Mouse (Mus musculus) stomach, embryonic 14.5 days (tissue): ENCODE data around the gene Atp13a1. TPM values are rescaled to one million over a fixed set of nuclear protein-coding genes. Genes with fewer than 3 reads are reported as not detected.
A peak's percentile ranks its signal among the peaks of the same experiment; 100 is the strongest.

ENCODE experiments used
- ATAC-seq: fragments of 200-750 bp; cut with Nextera tagmentation; 2 replicates; pipeline ENCODE4 v1.8.0; 2017; ENCODE audit warnings: low read depth, moderate TSS enrichment; ENCODE audit not compliant: insufficient number of reproducible peaks, insufficient read depth, low FRiP score
- H3K27ac ChIP-seq: fragments of 300-500 bp; sonication (generic); 2 replicates; pipeline ENCODE4 v1.5.1; 2014; ENCODE audit warnings: mild to moderate bottlenecking, low read length, moderate library complexity, mixed read lengths
- H3K27me3 ChIP-seq: fragments of 300-500 bp; sonication (generic); 2 replicates; pipeline ENCODE4 v1.6.1; 2014; ENCODE audit warnings: low read length, control low read depth, mixed read lengths; ENCODE audit not compliant: control insufficient read depth, insufficient read depth
- H3K36me3 ChIP-seq: fragments of 300-500 bp; sonication (generic); 2 replicates; pipeline ENCODE4 v1.6.1; 2014; ENCODE audit warnings: mild to moderate bottlenecking, control low read depth, low read length, moderate library complexity, mixed read lengths; ENCODE audit not compliant: control insufficient read depth, insufficient read depth
- H3K4me1 ChIP-seq: fragments of 300-500 bp; sonication (generic); 2 replicates; pipeline ENCODE4 v1.6.1; 2014; ENCODE audit warnings: low read length, control low read depth, mixed read lengths; ENCODE audit not compliant: control insufficient read depth, insufficient read depth
- H3K4me2 ChIP-seq: fragments of 300-500 bp; sonication (generic); replicated peaks from 2 replicates; pipeline ENCODE4 v1.6.1; 2014; ENCODE audit warnings: low read depth, low read length, control low read depth
- H3K4me3 ChIP-seq: fragments of 300-500 bp; sonication (generic); 2 replicates; pipeline ENCODE4 v1.5.1; 2014; ENCODE audit warnings: low read depth, low read length, control low read depth
- H3K9ac ChIP-seq: fragments of 300-500 bp; sonication (generic); replicated peaks from 2 replicates; pipeline ENCODE4 v1.6.1; 2014; ENCODE audit warnings: low read depth, mild to moderate bottlenecking, control low read depth, low read length, moderate library complexity, mixed read lengths
- H3K9me3 ChIP-seq: fragments of 300-500 bp; sonication (generic); 2 replicates; pipeline ENCODE4 v1.6.1; 2016; ENCODE audit warnings: low read depth, low read length, control low read depth; ENCODE audit not compliant: control insufficient read depth
- WGBS: fragments of 180-500 bp; shearing (Covaris S2); extraction: QIAGEN DNeasy Blood & Tissue Kit; methylation state at CpG from one replicate; pipeline ENCODE4 v1.1.7; 2014; 5-methylcytosine and 5-hydroxymethylcytosine counted together
- polyA plus RNA-seq: library from polyadenylated mRNA; unstranded; fragments of >200 nt; fragmentation: Nextera tagmentation; extraction: Ambion mirVana; gene quantifications from 2 replicates; pipeline ENCODE4 v1.2.1, GENCODE M21; 2014

The Atp13a1 gene
- polyA plus RNA-seq, 1 experiment from 2014 or later = 45.7 TPM

DNA sequence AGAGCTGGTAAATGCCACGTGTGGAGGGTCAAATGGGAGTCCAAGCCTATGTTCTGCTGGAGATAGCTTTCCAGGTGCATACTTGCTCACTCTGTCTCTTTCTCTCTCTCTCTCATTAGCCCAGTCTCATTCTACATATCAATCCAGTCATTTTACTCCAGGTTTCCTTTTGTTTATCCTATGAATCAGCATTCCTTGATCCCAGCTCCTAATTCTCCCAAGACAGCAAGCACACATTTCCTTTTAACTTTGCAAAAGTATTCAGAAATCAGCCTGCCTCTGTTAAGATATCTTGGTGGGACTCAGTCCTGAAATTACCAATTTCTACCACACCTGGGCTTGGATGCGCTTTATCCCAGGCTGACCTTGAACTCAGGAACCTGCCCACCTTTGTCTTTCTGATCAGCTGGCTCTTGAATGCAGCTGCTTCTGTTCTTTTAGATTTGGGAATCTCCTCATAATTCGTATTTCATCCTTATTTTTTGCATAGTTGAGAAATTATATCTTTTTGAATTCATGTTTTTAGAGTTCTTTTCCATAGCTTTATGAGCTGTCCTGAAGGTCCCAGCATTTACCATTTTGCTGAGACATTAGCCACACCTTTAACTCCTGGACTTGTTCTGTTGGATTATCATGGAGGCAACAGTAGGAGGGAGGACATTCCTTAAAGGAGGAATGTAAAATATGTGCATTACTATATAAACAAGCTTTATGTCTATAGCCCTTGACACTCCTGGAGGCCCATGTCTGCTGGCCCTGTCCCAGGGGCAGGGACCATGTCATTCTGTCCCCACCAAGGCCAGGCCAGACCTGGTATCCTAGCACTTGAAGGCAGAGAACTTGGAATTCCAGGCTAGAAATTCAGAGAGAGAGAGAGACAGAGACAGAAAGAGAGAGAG lies 56.5 kb downstream of the Atp13a1 start:
- Histone ChIP-seq H3K27me3 (no peaks in the 10 kb centered on the region), H3K36me3 (no peaks in the 10 kb centered on the region), H3K9ac (no peak overlapping the region), H3K4me3 (no peak overlapping the region), H3K4me1 (no peaks in the 10 kb centered on the region), H3K4me2 (no peak overlapping the region), H3K27ac (no peak overlapping the region), H3K9me3 (no peaks in the 10 kb centered on the region)
- ATAC-seq = no peak
- 57% methylated on average over 3 of the region's 3 CpGs for whole genome bisulfite sequencing

DNA sequence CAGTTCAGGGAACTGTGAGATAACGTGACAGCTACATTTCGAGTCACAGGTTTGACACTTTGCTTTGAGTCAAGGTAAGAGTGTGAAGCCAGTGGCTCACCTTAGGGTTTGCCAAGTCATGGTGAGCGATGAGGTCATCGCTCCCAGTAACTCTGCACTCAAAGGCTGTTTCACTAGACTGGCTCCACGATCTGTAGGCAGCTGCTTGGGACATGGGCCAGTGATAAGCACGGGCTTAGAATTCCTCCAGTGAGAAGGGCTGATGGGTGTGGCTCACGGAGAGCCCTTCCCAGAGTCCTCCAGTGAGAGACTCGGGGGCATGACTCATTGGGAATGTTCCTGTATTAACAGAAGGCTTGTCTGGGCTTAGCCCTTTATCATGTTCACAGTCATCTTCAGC lies 58.0 kb downstream of the Atp13a1 start:
- no peaks in the 10 kb centered on the region for H3K36me3 ChIP-seq
- WGBS = 68% methylated on average over 8 of the region's 8 CpGs
- H3K4me1 ChIP-seq = no peaks in the 10 kb centered on the region
- H3K9ac ChIP-seq = no peak overlapping the region
- H3K9me3 ChIP-seq = no peaks in the 10 kb centered on the region
- H3K4me3 ChIP-seq = no peak overlapping the region
- peak; percentile 64; the same call in 1 of the 2 replicates for ATAC-seq
- H3K4me2 ChIP-seq = no peak overlapping the region
- no peak overlapping the region for H3K27ac ChIP-seq
- H3K27me3 ChIP-seq = no peaks in the 10 kb centered on the region

DNA sequence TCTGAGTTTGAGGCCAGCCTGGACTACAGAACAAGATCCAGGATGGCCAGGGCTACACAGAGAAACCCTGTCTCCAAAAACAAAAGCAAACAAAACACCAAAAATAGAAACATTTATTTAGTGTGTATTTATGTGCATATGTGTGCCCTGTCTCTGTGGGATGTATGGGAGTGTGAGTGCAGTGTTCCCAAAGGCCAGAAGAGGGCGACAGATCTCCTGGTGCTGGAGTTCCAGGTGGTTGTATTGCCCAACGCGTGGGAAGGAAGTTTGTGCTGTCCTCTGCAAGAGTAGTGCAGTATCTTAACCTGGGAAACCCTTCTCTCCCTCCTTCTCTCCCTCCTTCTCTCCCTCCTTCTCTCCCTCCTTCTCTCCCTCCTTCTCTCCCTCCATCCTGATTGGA lies 58.9 kb downstream of the Atp13a1 start:
- H3K27ac ChIP-seq = no peak overlapping the region
- H3K4me2 ChIP-seq = no peak overlapping the region
- no peak overlapping the region for H3K4me3 ChIP-seq
- no peaks in the 10 kb centered on the region for H3K9me3 ChIP-seq
- no peak for ATAC-seq
- 31% methylated on average over 3 of the region's 3 CpGs for WGBS
- no peaks in the 10 kb centered on the region for H3K36me3 ChIP-seq
- H3K4me1 ChIP-seq = no peaks in the 10 kb centered on the region
- no peaks in the 10 kb centered on the region for H3K27me3 ChIP-seq
- no peak overlapping the region for H3K9ac ChIP-seq

DNA sequence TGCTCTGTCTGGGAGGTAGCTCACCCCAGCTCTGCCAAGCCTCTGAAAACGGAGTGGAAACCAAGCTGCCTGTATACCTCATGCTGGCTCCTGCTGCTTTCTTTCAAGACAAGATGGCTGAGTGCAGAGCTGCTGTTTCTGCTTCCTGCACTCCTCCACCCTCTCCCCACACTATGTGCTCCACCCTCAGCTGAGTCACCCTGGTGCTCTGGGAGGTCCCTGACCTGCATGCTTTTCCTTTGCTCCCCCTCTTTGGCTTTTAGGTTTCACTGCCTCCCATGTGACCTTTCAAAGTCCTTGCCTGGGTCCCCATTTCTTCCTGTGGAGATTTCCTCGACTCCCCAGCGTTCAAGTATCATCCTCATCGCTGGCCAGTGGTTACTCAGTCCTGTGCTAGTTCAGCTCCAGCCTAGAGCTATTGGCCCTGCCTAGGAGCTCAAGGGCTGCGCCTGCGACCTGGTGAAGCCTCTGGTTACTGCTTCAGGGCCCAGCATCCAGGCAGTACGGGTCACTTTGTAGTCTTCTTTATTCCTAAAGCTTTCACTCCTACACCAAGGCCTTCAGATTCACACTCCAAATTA lies 60.1 kb downstream of the Atp13a1 start:
- Histone ChIP-seq H3K9me3 (no peaks in the 10 kb centered on the region), H3K27ac (no peak overlapping the region), H3K36me3 (no peaks in the 10 kb centered on the region), H3K27me3 (no peaks in the 10 kb centered on the region), H3K9ac (no peak overlapping the region), H3K4me1 (no peaks in the 10 kb centered on the region), H3K4me3 (no peak overlapping the region), H3K4me2 (no peak overlapping the region)
- ATAC-seq = no peak
- 76% methylated on average over 7 of the region's 7 CpGs for WGBS

DNA sequence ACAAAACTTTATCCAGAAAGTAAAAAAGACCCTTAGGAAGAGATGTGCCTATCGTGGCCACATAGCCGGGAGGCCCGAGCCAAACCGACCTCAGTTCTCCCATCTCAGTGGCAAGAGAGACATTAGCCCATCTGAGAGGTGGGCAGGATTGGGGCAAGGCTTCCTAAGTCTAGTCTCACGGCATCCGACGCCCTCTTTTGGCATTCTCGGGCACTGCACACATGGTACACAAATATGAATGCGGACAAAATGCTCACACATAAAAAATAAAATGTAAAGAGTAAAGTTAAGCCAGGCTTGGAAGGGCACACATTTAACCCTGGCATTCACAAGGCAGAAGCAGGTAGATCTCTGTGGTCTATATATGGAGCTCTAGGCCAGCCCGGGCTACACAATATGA lies 62.9 kb downstream of the Atp13a1 start:
- WGBS = 91% methylated on average over 10 of the region's 10 CpGs
- Histone ChIP-seq H3K4me3 (no peak overlapping the region), H3K4me1 (no peaks in the 10 kb centered on the region), H3K27me3 (no peaks in the 10 kb centered on the region), H3K4me2 (no peak overlapping the region), H3K9me3 (no peaks in the 10 kb centered on the region), H3K36me3 (no peaks in the 10 kb centered on the region), H3K27ac (no peak overlapping the region), H3K9ac (no peak overlapping the region)
- ATAC-seq = no peak

Other genes with a start within 250 kb of the Atp13a1 start
- 26.2 and 26.5 TPM in 2 replicates for gene Zfp868, start 165.6 kb upstream of the Atp13a1 start, polyA plus RNA-seq
- 2.3 and 3.0 TPM in 2 replicates for gene Zfp964, start 136.7 kb upstream of the Atp13a1 start, polyA plus RNA-seq
- 30.4 and 30.9 TPM in 2 replicates for gene Zfp869, start 80.4 kb upstream of the Atp13a1 start, polyA plus RNA-seq
- 6.1 and 6.3 TPM in 2 replicates for gene Zfp963, start 41.2 kb upstream of the Atp13a1 start, polyA plus RNA-seq
- 0.90 TPM in 1 of 2 replicates, not detected in the other for gene Gm20422, start 16.3 kb upstream of the Atp13a1 start, polyA plus RNA-seq
- gene Zfp866, start within 50 bp of the Atp13a1 start, polyA plus RNA-seq = 35.3 and 35.4 TPM in 2 replicates
- gene Gmip, start 17.5 kb downstream of the Atp13a1 start, polyA plus RNA-seq = 7.1 and 11.9 TPM in 2 replicates
- 1.2 and 1.6 TPM in 2 replicates for gene Lpar2, start 31.3 kb downstream of the Atp13a1 start, polyA plus RNA-seq
- 5.9 and 8.8 TPM in 2 replicates for gene Pbx4, start 41.3 kb downstream of the Atp13a1 start, polyA plus RNA-seq
- gene Cilp2, start 96.5 kb downstream of the Atp13a1 start, polyA plus RNA-seq = 0.42 and 0.64 TPM in 2 replicates
- gene Tssk6, start 111.0 kb downstream of the Atp13a1 start, polyA plus RNA-seq = 3.4 and 3.9 TPM in 2 replicates
- 190 and 202 TPM in 2 replicates for gene Ndufa13, start 111.4 kb downstream of the Atp13a1 start, polyA plus RNA-seq
- gene Yjefn3, start 111.5 kb downstream of the Atp13a1 start, polyA plus RNA-seq = 3.7 and 4.9 TPM in 2 replicates
- gene Gatad2a, start 205.2 kb downstream of the Atp13a1 start, polyA plus RNA-seq = 46.5 and 49.6 TPM in 2 replicates